Mouse (Mus musculus): Measurements from ENCODE around the gene Mcm2. TPM values are rescaled to one million over a fixed set of nuclear protein-coding genes. Genes with fewer than 3 reads are reported as not detected.

Gene Mcm2
- total and polyA plus RNA-seq, 2 experiments from 2014 or later, result 21.7 to 37.0 TPM

DNA sequence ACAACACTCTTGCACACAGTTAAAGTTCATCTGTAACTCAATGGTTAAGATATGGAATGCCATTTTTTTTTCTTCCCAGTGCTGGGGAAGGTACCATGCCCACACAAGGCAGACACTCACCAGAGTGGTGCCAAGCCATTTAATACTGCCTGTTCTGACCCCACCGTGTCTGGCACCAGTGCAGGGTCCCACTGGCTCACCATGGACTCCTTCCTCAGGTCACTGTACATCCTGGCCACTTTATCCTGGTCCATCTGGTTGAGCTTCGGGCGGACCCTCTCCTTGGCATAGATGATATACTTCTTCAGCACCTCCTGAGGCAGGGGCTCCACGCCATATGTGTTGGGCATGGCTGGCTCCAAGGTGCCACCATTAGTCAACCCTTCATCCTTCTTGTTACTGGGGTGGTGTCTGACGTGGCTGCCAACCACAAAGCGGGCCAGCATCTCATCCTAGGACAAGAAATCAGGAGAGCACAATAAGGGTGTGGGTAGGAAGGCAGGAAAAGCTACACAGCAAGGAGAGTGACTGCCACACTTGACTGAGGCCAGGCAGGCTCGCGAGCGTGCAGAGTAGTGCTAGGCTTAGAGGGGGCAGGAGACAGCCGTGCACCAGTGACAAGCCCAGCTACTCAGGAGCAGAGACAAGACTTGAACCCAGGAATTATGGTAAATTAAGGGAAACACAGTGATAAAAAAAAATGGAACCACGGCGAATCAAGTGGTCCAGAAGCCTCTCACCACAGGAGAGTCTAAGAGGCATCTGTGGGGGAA is 12.8 kb downstream of the Mcm2 start:
- ATAC-seq (no peak), DNase-seq (ENCODE audit: low spot score) (no peak)
- H3K36me3 ChIP-seq (ENCODE audit: insufficient read depth, low read length), result peaks cover 31% of the 10 kb centered on the region; the same call in 1 of the 2 replicates
- no peak for TF ChIP-seq CTCF (IDR thresholded peaks at IDR 0.05; ENCODE audit: low read depth)
- no peak overlapping the region for H3K4me3 ChIP-seq (ENCODE audit: low read length)
- no peaks in the 10 kb centered on the region for H3K27me3 ChIP-seq (ENCODE audit: insufficient read depth, low read length)
- no peak overlapping the region for H3K27ac ChIP-seq
- H3K9me3 ChIP-seq (ENCODE audit: low read length), result no peaks in the 10 kb centered on the region
- 69% methylated on average over 12 of the region's 12 CpGs for WGBS
- no peak overlapping the region for H3K9ac ChIP-seq (replicated peaks; ENCODE audit: low read length)
- no peaks in the 10 kb centered on the region for H3K4me1 ChIP-seq (ENCODE audit: insufficient read depth, low read length)
- no peak overlapping the region for H3K4me2 ChIP-seq (ENCODE audit: low read depth, low read length)

DNA sequence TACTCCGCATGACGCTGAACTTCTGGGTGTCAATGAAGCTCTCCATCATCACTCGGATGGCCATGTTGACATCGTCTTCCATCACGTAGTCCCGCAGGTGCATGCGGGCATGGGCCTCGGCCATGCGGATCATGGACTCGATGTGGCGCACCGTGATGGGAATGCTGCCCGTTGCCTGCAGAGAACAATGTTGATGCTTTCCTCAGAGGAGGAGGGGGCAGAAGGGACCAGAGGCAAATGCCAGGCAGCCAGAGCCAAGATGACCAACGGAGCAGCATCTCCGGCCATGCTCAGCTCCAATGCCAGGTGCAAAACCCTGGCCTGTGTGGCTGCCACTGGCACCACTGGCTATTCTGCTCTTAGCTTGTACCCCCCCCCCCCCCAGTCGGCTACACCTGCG is 13.9 kb downstream of the Mcm2 start:
- 90% methylated on average over 17 of the region's 17 CpGs for WGBS
- H3K27me3 ChIP-seq (ENCODE audit: insufficient read depth, low read length), result no peaks in the 10 kb centered on the region
- H3K4me2 ChIP-seq (ENCODE audit: low read depth, low read length), result no peak overlapping the region
- DNase-seq (ENCODE audit: low spot score) (no peak), ATAC-seq (no peak)
- H3K36me3 ChIP-seq (ENCODE audit: insufficient read depth, low read length), result peaks cover 19% of the 10 kb centered on the region; the same call in 1 of the 2 replicates
- no peaks in the 10 kb centered on the region for H3K9me3 ChIP-seq (ENCODE audit: low read length)
- TF ChIP-seq CTCF (IDR thresholded peaks at IDR 0.05; ENCODE audit: low read depth), result no peak
- no peak overlapping the region for H3K4me3 ChIP-seq (ENCODE audit: low read length)
- H3K27ac ChIP-seq, result no peak overlapping the region
- H3K4me1 ChIP-seq (ENCODE audit: insufficient read depth, low read length), result no peaks in the 10 kb centered on the region
- H3K9ac ChIP-seq (replicated peaks; ENCODE audit: low read length), result no peak overlapping the region

DNA sequence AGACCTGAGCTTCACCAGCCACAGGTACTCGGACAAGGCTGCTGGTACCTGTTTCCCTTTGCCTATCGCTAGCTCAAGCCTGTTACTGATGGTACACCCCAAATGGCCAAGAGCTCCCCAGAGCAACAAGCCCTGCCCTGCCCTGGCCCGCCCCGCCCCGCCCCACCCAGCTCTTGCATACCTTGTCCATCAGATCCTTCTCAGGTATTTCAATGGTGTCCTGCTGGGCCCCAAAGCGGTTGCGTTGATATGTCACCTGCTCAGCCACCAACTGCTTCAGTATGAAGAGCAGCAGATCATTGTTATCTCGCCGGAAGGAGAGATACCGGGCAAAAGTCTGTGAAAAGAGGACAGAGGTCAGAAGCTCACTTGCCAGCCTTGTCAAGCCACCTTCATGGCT is 14.4 kb downstream of the Mcm2 start:
- Histone ChIP-seq H3K27me3 (ENCODE audit: insufficient read depth, low read length) (no peaks in the 10 kb centered on the region), H3K9me3 (ENCODE audit: low read length) (no peaks in the 10 kb centered on the region), H3K4me3 (ENCODE audit: low read length) (no peak overlapping the region), H3K27ac (no peak overlapping the region), H3K4me1 (ENCODE audit: insufficient read depth, low read length) (no peaks in the 10 kb centered on the region), H3K9ac (replicated peaks; ENCODE audit: low read length) (no peak overlapping the region), H3K36me3 (ENCODE audit: insufficient read depth, low read length) (peaks cover 16% of the 10 kb centered on the region; the same call in 1 of the 2 replicates), H3K4me2 (ENCODE audit: low read depth, low read length) (no peak overlapping the region)
- ATAC-seq, result no peak
- no peak for DNase-seq (ENCODE audit: low spot score)
- 92% methylated on average over 10 of the region's 10 CpGs for WGBS
- no peak for TF ChIP-seq CTCF (IDR thresholded peaks at IDR 0.05; ENCODE audit: low read depth)

DNA sequence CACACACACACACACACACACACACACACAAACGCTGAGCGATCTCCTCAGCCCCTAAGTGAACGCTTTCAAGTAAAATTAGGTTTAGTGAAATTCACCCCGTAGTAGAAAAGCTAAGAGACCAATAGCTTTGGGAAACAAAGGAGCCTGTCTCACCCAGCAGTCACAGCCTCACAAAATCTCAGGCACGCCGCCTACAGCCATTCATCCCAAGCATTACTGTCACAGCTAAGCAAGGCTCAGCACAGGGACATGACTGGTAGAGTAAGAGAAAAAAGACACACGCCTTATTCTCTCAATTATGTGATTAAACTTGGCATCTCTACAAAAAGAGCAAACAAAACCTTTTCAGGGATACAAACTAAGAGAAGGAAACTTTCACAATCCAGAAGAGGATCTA is 17.2 kb downstream of the Mcm2 start:
- ATAC-seq, result no peak
- H3K27ac ChIP-seq, result no peak overlapping the region

DNA sequence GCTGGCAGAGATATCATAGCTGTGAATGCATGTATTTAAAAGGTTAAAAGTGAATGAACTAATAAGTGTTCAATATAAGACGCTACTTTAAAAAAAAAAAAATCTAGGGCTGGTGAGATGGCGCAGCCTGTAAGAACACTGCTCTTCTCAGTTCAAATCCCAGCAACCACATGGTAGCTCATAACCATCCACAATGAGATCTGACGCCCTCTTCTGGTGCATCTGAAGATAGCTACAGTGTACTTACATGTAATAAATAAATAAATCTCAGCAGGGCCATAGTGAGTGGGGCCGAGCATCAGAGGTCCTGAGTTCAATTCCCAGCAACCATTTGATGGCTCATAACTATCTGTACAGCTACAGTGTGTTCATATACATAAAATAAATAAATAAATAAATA is 19.1 kb downstream of the Mcm2 start:
- peak; percentile 36 for TF ChIP-seq CTCF (IDR thresholded peaks at IDR 0.05; ENCODE audit: low read depth)

More for the DNA sequence above, 17.2 kb downstream of the Mcm2 start:
- H3K36me3 ChIP-seq (ENCODE audit: insufficient read depth, low read length), result peaks cover 5% of the 10 kb centered on the region; the same call in 1 of the 2 replicates
- no peak overlapping the region for H3K4me2 ChIP-seq (ENCODE audit: low read depth, low read length)
- H3K9me3 ChIP-seq (ENCODE audit: low read length), result no peaks in the 10 kb centered on the region
- H3K9ac ChIP-seq (replicated peaks; ENCODE audit: low read length), result 0 out of 2 replicates have a peak overlapping the region, but pooled peaks have one; percentile 3
- no peak for DNase-seq (ENCODE audit: low spot score)
- H3K4me1 ChIP-seq (ENCODE audit: insufficient read depth, low read length), result no peaks in the 10 kb centered on the region
- TF ChIP-seq CTCF (IDR thresholded peaks at IDR 0.05; ENCODE audit: low read depth), result no peak
- no peaks in the 10 kb centered on the region for H3K27me3 ChIP-seq (ENCODE audit: insufficient read depth, low read length)
- no peak overlapping the region for H3K4me3 ChIP-seq (ENCODE audit: low read length)
- 49% methylated on average over 7 of the region's 7 CpGs for WGBS

DNA sequence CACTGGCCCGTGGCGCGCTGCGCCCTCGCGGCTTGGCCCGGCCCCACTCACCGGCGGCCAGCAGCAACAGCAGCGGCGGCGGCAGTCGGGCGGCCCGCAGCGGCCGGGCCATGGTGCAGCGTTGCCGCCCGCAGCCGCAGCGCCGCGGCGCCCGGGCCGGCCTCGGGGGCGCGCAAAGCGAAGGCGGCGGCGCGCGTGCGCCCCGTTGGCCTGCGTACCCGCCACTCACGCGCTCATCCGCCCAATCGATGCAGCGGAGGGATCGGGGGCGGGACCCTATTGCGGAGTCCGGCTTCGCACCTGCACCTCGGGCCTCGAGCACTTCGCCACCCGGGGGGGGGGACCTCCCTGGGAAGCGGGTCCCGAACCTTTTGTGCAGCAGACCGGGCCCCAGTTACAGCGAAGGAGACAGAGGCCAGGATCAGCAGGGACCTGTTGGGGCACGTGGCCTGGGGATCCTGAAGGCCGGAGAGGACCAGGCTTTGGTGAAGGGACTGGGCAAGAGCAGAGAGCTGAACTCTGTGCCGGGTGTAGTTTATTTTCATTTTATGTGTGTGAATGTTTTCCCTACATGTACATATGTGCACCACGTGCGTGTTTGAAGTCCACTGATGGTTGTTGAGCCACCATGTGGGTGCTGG is 23.6 kb downstream of the Mcm2 start, which contains the start of gene Podxl2:
Podxl2 (minus strand) TSS at position 177 of the 641 bp plus-strand sequence.
- Histone ChIP-seq H3K27me3 (ENCODE audit: insufficient read depth, low read length) (no peaks in the 10 kb centered on the region), H3K9ac (replicated peaks; ENCODE audit: low read length) (peak within 1 kb of the TSS; percentile 94), H3K4me2 (ENCODE audit: low read depth, low read length) (peak within 1 kb of the TSS; percentile 71), H3K9me3 (ENCODE audit: low read length) (no peaks in the 10 kb centered on the region), H3K4me1 (ENCODE audit: insufficient read depth, low read length) (peaks cover 4% of the 10 kb centered on the region; the same call in 1 of the 2 replicates), H3K4me3 (ENCODE audit: low read length) (peak within 1 kb of the TSS; percentile 81), H3K36me3 (ENCODE audit: insufficient read depth, low read length) (no peaks in the 10 kb centered on the region), H3K27ac (peak within 1 kb of the TSS; percentile 97)
- TF ChIP-seq CTCF (IDR thresholded peaks at IDR 0.05; ENCODE audit: low read depth), result no peak
- 7% methylated on average over 54 of the region's 63 CpGs for WGBS
- ATAC-seq (peak; percentile 79), DNase-seq (ENCODE audit: low spot score) (peak; percentile 95)

More for the DNA sequence above, 19.1 kb downstream of the Mcm2 start:
- Histone ChIP-seq H3K4me2 (ENCODE audit: low read depth, low read length) (no peak overlapping the region), H3K4me1 (ENCODE audit: insufficient read depth, low read length) (peaks cover 4% of the 10 kb centered on the region; the same call in 1 of the 2 replicates), H3K27ac (no peak overlapping the region), H3K36me3 (ENCODE audit: insufficient read depth, low read length) (peaks cover 5% of the 10 kb centered on the region; the same call in 1 of the 2 replicates), H3K4me3 (ENCODE audit: low read length) (no peak overlapping the region), H3K9me3 (ENCODE audit: low read length) (no peaks in the 10 kb centered on the region), H3K27me3 (ENCODE audit: insufficient read depth, low read length) (no peaks in the 10 kb centered on the region), H3K9ac (replicated peaks; ENCODE audit: low read length) (no peak overlapping the region)
- 63% methylated on average over 4 of the region's 4 CpGs for WGBS
- DNase-seq (ENCODE audit: low spot score) (peak; percentile 28), ATAC-seq (no peak)

All from hindbrain, postnatal 0 days (tissue).